Mouse (Mus musculus): ENCODE results near the gene Taar8c.

GRCm38 (mm10) chr10:24142735-24143134 lies 41.0 kb upstream of the Taar8c start:
- TF ChIP-seq CTCF (conservative IDR thresholded peaks at IDR 0.05; ENCODE audit: insufficient read depth, insufficient read length, low read depth, low read length) (no peak), POLR2A (IDR thresholded peaks at IDR 0.05; ENCODE audit: low read depth, low read length) (no peak)
